Mouse (Mus musculus) cortical plate, adult 2 months (tissue): Measurements from ENCODE around the gene Muc1.

Source experiments
- CTCF ChIP-seq: fragments of 200-500 bp; IDR thresholded peaks from 2 replicates; pipeline ENCODE4 v1.5.1; 2011; ENCODE audit warnings: mild to moderate bottlenecking, control low read depth, low read length; ENCODE audit not compliant: insufficient read depth; ENCODE audit errors: extremely low read depth
- POLR2A ChIP-seq: fragments of 200-500 bp; IDR thresholded peaks from 2 replicates; pipeline ENCODE4 v1.6.1; 2011; ENCODE audit warnings: mild to moderate bottlenecking, low read length, control low read depth; ENCODE audit not compliant: insufficient read depth; ENCODE audit errors: extremely low read depth

DNA sequence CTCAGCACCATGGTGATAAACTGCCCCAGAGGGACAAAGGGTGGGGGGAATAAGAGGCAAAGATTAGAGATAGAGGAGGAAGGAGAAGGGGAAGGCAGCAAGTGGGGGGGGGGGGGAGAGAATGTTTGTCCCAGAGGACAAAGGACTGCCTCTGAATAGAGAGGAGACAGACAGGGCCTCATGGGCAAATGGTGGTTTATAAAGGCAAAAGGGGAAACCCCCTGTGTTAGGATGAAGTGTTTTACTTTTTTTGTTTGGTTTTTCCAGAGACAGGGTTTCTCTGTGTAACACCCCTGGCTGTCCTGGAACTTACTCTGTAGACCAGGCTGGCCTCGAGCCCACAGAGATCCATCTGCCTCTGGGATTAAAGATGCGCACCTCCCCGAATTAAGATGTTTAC, 31.4 kb downstream of the Muc1 start:
- TF ChIP-seq CTCF (no peak), POLR2A (no peak)
